Mouse (Mus musculus) left cerebral cortex, adult 11 months (tissue): ENCODE results near the gene Gm49661.

ENCODE experiments used
- DNase-seq: peaks from one replicate; pipeline ENCODE4 v3.0.0; 2022; ENCODE audit warnings: low spot score

The Gm49661 gene

GRCm38 (mm10) chr8:84967532-84968304 is 1.5 kb downstream of the Gm49661 start:
- no peak for DNase-seq

GRCm38 (mm10) chr8:84966603-84967002 is 2.6 kb downstream of the Gm49661 start:
- no peak for DNase-seq

- peak; percentile 87 for DNase-seq
Observed at GRCm38 (mm10) chr8:84965731-84966291, 3.4 kb downstream of the Gm49661 start.

GRCm38 (mm10) chr8:84963952-84964351 is 5.3 kb downstream of the Gm49661 start:
- DNase-seq = no peak

- DNase-seq = no peak
Observed at GRCm38 (mm10) chr8:84959811-84960210, 9.4 kb downstream of the Gm49661 start.

GRCm38 (mm10) chr8:84956768-84957167 is 12.5 kb downstream of the Gm49661 start:
- DNase-seq = no peak

- no peak for DNase-seq
Observed at GRCm38 (mm10) chr8:84952612-84953255, 16.5 kb downstream of the Gm49661 start.

- DNase-seq = no peak
Observed at GRCm38 (mm10) chr8:84949753-84950152, 19.5 kb downstream of the Gm49661 start.

- no peak for DNase-seq
Observed at GRCm38 (mm10) chr8:84947241-84947545, 22.0 kb downstream of the Gm49661 start.

GRCm38 (mm10) chr8:84946528-84947240 is 22.5 kb downstream of the Gm49661 start, which contains the start of gene Rtbdn:
Gene Rtbdn, plus strand, starts transcription at chr8:84946991.
- no peak for DNase-seq

- DNase-seq = no peak
Observed at GRCm38 (mm10) chr8:84945633-84946527, 23.4 kb downstream of the Gm49661 start.

- DNase-seq = no peak
Observed at GRCm38 (mm10) chr8:84945235-84945632, 24.0 kb downstream of the Gm49661 start.

- DNase-seq = no peak
Observed at GRCm38 (mm10) chr8:84944478-84945160, 24.6 kb downstream of the Gm49661 start.

GRCm38 (mm10) chr8:84943699-84944098 is 25.5 kb downstream of the Gm49661 start:
- DNase-seq = no peak

GRCm38 (mm10) chr8:84937620-84938485 is 31.4 kb downstream of the Gm49661 start:
- DNase-seq = no peak

- DNase-seq = no peak
Observed at GRCm38 (mm10) chr8:84936962-84937546, 32.2 kb downstream of the Gm49661 start, which contains the start of gene Mast1. Gene Mast1, minus strand, starts transcription at chr8:84937359.

- no peak for DNase-seq
Observed at GRCm38 (mm10) chr8:84936041-84936961, 32.9 kb downstream of the Gm49661 start.

GRCm38 (mm10) chr8:84935489-84935888 is 33.7 kb downstream of the Gm49661 start:
- DNase-seq = no peak
